Mouse (Mus musculus) adrenal gland, postnatal 36 days (tissue): Measurements from ENCODE around the gene Adora2a. TPM values are rescaled to one million over a fixed set of nuclear protein-coding genes. Genes with fewer than 3 reads are reported as not detected.
"Not testable (repeated sequence)": the region's sequence is repeated elsewhere in the genome, so short reads cannot be mapped to it uniquely, and the experiment has no call there.

Experiments used
- DNase-seq, 2 experiments: peaks; one replicate each; pipeline ENCODE4 v3.0.0; 2021; ENCODE audit warnings: mixed read lengths in 1 of 2
- total RNA-seq, 2 experiments: library from RNA; stranded (reverse); gene quantifications; 2 replicates each; pipeline ENCODE4 v1.2.3; 2021

The Adora2a gene
- total RNA-seq, 2 experiments from 2014 or later = 2.9 to 3.9 TPM

GRCm38 (mm10) chr10:75345265-75345664 lies 28.6 kb downstream of the Adora2a start:
- DNase-seq = no peak

GRCm38 (mm10) chr10:75350564-75350963 lies 33.9 kb downstream of the Adora2a start:
- DNase-seq = no peak

GRCm38 (mm10) chr10:75352541-75352940 lies 35.9 kb downstream of the Adora2a start:
- no peak for DNase-seq

DNA sequence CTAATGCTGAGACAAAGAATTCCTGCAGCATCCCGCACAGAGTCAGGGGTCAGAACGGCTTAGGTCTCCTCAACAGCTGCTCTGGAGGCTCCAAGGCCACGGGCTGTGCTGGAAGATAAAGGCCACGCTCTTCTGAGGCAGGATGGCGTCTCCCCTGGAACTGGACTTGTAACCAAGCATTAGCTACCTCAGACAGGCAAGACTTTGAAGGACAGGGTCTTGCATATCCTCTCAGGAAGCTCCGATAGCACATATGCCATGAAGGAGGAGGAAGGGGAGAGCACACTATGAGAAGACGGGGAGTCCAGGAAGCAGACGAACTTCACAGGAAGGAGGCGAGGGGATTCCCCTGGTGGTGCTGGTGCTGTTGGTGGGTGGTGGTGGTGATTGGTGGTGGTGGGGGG lies 37.2 kb downstream of the Adora2a start:
- DNase-seq = peak in 1 of 2 experiments; percentile 25

GRCm38 (mm10) chr10:75355341-75355740 lies 38.7 kb downstream of the Adora2a start:
- no peak for DNase-seq

DNA sequence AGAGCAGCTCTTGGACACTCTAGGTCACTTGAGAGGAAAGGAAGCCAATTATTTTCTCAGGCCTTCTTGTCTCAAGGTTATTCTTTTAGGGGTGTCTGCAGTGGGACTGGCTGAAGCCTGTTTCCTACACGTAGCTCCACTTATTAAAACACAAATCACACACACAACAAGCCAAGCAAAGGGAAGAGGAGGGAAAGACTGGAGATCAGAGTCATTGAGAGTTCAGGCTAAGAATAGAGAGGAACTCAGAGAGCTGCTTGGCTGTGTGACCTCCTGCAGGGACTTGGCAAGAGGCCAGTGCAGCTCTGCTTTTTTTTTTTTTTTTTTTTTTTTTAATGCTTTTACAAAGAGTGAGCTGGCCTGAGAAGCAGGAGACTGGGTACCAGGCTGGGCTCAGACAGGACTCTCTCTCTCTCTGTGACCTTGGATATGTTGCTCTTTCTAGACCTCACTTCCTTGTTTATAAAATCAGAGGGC lies 47.6 kb downstream of the Adora2a start:
- DNase-seq = peak; percentile 57 to 77

GRCm38 (mm10) chr10:75364796-75365195 lies 48.1 kb downstream of the Adora2a start:
- DNase-seq = no peak

- no peak for DNase-seq
Measured at GRCm38 (mm10) chr10:75365231-75365633, 48.6 kb downstream of the Adora2a start.

- not testable (repeated sequence) for DNase-seq
Measured at GRCm38 (mm10) chr10:75373655-75374351, 57.1 kb downstream of the Adora2a start.

- DNase-seq = no peak
Measured at GRCm38 (mm10) chr10:75378688-75379087, 62.0 kb downstream of the Adora2a start.

Other genes starting within 250 kb of the Adora2a start
- gene Specc1l, start 104.8 kb upstream of the Adora2a start, total RNA-seq = 10 to 100 TPM; 53.8 to 63.4 TPM
- under 1 TPM; 0.40 to 0.76 TPM for gene Upb1, start 84.2 kb downstream of the Adora2a start, total RNA-seq
- 10 to 100 TPM; 81.9 to 98.1 TPM for gene Snrpd3, start 200.7 kb downstream of the Adora2a start, total RNA-seq
- gene Gucd1, start 201.1 kb downstream of the Adora2a start, total RNA-seq = 10 to 100 TPM; 29.7 to 42.1 TPM
- gene Lrrc75b, start 243.5 kb downstream of the Adora2a start, total RNA-seq = under 1 TPM; 0.17 to 0.36 TPM
- gene Ggt1, start 244.7 kb downstream of the Adora2a start, total RNA-seq = not detected